Mouse (Mus musculus): Measurements from ENCODE around the gene Rprd1b.

Gene Rprd1b

DNA sequence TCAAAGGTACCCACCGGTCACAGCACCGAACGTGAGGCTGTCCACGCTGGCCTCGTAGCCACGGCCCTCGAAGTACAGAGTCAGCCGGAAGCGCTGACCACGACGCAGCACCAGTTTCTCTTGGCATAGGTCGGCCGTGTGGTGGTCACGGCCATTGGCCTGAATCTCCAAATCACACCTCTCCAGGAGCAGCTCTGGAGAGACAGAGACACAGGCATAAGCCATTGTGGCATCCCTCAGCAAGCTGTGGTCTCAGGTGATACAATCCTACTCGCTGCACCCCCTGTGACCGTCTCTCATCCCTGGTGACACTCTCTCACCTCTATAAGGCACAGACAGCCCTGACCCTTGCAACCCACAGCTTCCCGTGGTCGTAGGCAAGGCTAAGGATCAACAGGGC lies 114.7 kb downstream of the Rprd1b start:
- POLR2A ChIA-PET: interaction anchor here in 2 of 4 experiments (1.1 to 2.1 kb wide), 5 partner anchors 10 to 38 kb away, joined by 3 to 10 read pairs (median 4); no protein-coding TSS in a partner anchor
- CTCF ChIA-PET: interaction anchor here in 1 of 4 experiments (1.4 kb wide), 1 partner anchor 52 kb away, joined by 3 read pairs; no protein-coding TSS in a partner anchor

DNA sequence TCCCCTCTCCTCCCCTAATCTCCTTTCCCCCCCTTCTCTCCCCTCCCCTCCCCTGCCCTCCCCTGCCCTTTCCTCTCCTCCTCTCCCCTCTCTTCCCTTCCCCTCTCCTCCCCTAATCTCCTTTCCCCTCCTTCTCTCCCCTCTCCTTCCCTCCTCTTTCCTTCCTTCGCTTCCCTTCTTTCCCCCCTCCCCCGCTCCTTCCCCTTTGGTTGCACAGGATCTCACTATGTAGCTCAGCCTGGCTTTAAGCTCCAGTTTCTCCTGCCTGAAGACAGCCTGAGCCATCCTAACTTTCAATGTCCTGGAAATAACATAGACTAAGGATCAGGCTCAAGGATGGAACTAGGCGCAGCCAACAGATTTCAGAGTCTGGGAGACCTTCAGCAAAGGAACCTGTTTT lies 115.5 kb downstream of the Rprd1b start:
- ChIA-PET POLR2A (interaction anchor here in 2 of 4 experiments (1.1 to 2.1 kb wide), 6 partner anchors 9 to 44 kb away, joined by 3 to 10 read pairs (median 6); no protein-coding TSS in a partner anchor), CTCF (no interaction called here)

DNA sequence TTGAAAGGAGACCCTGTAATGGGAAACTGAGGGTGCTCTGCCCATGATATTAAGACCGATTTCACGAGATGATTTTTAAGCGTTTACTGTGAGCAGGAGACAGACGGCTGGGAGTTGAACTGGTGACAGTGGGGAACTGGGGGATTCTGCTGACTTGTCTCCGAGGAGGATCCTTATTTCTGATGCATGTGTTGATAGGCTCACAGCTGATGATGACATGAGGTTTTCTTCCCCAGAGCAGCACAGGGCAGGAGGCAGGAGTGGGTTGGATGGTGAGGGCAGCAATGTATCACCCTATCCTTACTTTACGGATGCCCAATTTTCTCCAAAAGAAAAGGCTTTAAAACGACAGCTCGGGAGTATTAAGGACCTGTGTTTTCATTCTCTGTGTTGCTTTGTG lies 116.0 kb downstream of the Rprd1b start:
- CTCF ChIA-PET: interaction anchor here in 1 of 4 experiments (0.6 to 0.7 kb wide), 2 partner anchors 9 to 523 kb away, joined by 3 to 5 read pairs; no protein-coding TSS in a partner anchor
- POLR2A ChIA-PET: interaction anchor here in 2 of 4 experiments (1.1 to 2.0 kb wide), 5 partner anchors 8 to 44 kb away, joined by 3 to 8 read pairs (median 5); no protein-coding TSS in a partner anchor

DNA sequence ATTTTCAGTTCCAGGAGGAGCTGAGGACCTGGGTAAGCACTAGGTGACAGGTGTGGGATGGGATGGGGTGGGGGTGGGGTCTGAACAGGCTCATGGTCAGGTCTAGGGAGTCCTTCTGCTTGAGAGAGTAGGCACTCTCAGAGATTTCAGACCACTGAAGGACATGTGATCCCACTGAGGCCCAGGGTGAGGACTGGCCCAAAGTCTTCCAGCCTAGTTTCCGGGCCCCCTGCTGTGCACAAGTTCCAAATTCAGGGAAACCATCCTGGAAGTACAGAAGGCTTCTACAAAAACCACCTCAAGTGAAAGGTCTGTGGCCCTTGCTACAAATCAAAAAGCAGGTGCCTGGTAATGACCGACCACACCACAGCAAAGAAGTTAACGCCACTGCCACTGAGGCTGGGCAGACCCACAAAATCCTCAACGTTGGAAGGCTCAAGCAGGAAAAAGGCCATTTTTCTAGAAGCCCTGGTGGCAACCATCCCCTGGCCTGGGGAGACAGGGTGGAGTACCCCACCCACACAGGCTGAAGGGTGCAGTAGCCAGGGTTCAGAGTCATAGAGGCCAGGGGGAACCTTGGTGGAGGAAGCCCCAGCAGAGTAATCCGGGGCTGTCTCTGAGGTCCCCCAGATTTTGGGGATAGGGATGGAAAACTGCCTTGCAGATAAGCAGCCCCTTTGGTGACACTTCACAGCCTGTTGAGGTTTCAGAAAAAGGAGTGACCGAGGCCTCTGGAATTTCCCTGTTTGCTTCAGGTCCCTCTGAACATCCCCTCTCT lies 116.6 kb downstream of the Rprd1b start:
- ChIA-PET CTCF (interaction anchor here in 2 of 4 experiments (0.6 to 1.2 kb wide), 5 partner anchors 10 to 522 kb away, joined by 3 to 8 read pairs (median 3); no protein-coding TSS in a partner anchor), POLR2A (interaction anchor here in 3 of 4 experiments (0.5 to 2.0 kb wide), 7 partner anchors 8 to 1226 kb away, joined by 3 to 8 read pairs (median 4); no protein-coding TSS in a partner anchor)

- ChIA-PET POLR2A (interaction anchor here in 1 of 4 experiments (0.8 kb wide), 1 partner anchor 8 kb away, joined by 3 read pairs; no protein-coding TSS in a partner anchor), CTCF (interaction anchor here in 3 of 4 experiments (0.6 to 1.2 kb wide), 14 partner anchors 9 to 139 kb away, joined by 3 to 8 read pairs (median 3); no protein-coding TSS in a partner anchor)
These were observed 117.3 kb downstream of the Rprd1b start for GRCm38 (mm10) chr2:158145528-158146065.

GRCm38 (mm10) chr2:158146223-158146622 lies 117.9 kb downstream of the Rprd1b start, which contains the start of gene Tgm2:
TSS of gene Tgm2 (minus strand) at chr2:158146436.
- ChIA-PET POLR2A (interaction anchor here in 1 of 4 experiments (0.5 kb wide), 1 partner anchor 201 kb away, joined by 4 read pairs; no protein-coding TSS in a partner anchor), CTCF (interaction anchor here in 3 of 4 experiments (0.6 to 1.2 kb wide), 15 partner anchors 8 to 139 kb away, joined by 3 to 8 read pairs (median 3); no protein-coding TSS in a partner anchor)

DNA sequence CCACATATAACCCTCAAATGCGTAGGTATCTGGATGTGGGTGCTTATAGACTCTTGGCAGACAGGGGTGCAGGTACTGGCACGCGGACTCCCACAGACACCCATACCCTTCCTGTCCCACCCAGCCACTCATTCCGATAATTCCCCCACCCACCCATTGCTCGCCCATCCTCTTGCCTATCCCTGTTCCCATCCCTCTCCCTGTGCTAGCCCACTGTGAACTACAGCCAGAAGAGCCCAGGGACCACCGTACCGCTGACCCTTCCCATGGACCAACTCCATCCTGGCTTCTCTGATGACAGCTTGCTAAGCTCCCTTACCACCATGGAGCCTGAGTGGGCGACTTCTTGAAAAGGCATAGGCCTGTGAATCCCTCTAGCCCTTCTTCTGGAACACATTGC lies 118.7 kb downstream of the Rprd1b start:
- CTCF ChIA-PET: no interaction called here
- POLR2A ChIA-PET: no interaction called here

DNA sequence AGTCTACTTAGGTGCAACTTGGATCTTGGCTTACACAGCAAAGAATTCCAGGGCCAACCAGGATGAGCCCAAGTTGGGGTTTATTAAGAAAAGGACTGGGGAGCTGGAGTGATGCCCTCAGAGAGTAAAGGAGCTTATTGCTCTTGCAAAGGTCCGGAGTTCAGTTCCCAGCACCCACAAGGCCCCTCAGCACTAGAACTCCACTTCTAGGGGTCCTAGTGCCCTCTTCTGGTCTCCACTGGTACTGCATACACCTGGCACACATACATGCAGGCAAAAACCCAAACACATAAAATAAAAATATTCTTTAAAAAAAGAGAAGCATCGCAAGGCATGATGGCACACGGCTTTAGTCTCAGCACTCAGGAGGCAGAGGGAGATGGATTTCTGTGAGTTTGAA lies 122.8 kb downstream of the Rprd1b start:
- CTCF ChIA-PET: interaction anchor here in 3 of 4 experiments (0.5 to 5.5 kb wide), 10 partner anchors 28 to 1383 kb away, joined by 3 to 78 read pairs (median 9); no protein-coding TSS in a partner anchor
- POLR2A ChIA-PET: interaction anchor here (0.7 to 7.1 kb wide), 11 partner anchors 15 to 554 kb away, joined by 3 to 204 read pairs (median 12); no protein-coding TSS in a partner anchor

- CTCF ChIA-PET: interaction anchor here (0.6 to 5.5 kb wide), 24 partner anchors 9 to 1312 kb away, joined by 3 to 78 read pairs (median 6); no protein-coding TSS in a partner anchor
- POLR2A ChIA-PET: interaction anchor here (0.5 to 7.1 kb wide), 70 partner anchors 7 to 1953 kb away, joined by 3 to 204 read pairs (median 5); partner anchors contain the start of genes Rbl1 (in 1 of the 4), Rprd1b (in 1 of the 4) and Tti1 (in 1 of the 4)
These were observed 124.5 kb downstream of the Rprd1b start for GRCm38 (mm10) chr2:158152685-158153309.

DNA sequence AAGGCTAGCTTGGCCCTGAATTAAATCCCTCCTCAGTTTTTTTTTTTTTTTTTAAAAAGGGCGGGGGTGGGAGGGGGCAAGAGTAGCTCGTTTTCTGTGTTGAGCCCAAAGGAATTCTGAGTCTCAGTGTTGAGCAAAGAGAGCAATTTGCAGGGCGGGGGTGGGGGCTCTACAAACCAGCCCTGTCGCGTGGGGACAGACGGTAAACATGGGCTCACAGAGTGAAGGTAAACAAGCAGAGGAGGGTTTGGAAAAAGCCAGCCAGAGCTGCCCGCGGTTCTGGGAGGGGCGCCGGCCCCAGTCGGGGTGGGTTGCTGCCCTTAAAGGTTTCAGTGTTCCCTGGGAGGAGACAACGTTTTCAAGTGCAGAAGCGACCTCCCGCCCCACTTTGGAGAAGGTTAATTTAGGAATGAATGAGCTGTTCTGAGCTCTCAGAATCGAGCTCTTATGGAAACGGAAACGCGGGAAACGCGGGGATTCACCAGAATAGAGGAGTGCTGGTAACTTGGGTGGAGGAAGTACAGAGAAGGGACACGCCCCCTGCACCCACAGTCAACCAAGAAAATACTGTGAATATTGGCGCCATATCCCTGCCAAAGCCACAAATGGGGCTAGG lies 125.5 kb downstream of the Rprd1b start:
- CTCF ChIA-PET: interaction anchor here (0.6 to 5.5 kb wide), 39 partner anchors 8 to 1734 kb away, joined by 3 to 78 read pairs (median 4); partner anchors contain the start of gene Tgm2 (in 1 of the 4)
- POLR2A ChIA-PET: interaction anchor here (0.6 to 7.1 kb wide), 100 partner anchors 8 to 1937 kb away, joined by 3 to 204 read pairs (median 4); partner anchors contain the start of genes Rprd1b (in 2 of the 4), Tti1 (in 2 of the 4), Ctnnbl1 (in 1 of the 4) and Mroh8 (in 1 of the 4)

DNA sequence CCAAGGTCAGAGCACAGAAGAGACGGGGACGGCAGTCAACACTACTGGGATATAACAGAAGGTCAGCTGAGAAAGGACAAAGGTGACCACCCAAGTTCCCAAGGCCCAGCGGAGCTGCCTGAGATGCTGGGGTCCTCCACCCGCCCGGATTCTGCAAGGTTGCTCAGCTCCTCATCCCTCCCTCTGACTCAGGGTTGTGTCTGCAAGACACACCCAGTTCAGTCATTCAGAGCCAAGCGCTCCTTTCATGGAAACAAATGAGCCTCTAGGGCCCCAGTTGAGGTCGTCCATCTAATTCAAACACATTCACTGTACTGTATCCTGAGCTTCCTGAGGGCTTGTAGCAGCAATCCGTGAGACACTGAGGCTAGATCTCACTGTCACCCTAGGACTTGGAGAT lies 126.3 kb downstream of the Rprd1b start:
- ChIA-PET CTCF (interaction anchor here (0.6 to 5.5 kb wide), 22 partner anchors 9 to 696 kb away, joined by 3 to 78 read pairs (median 4); partner anchors contain the start of gene Tgm2 (in 1 of the 4)), POLR2A (interaction anchor here (0.5 to 7.1 kb wide), 64 partner anchors 8 to 1938 kb away, joined by 3 to 204 read pairs (median 4); partner anchors contain the start of genes Rprd1b (in 2 of the 4), Tti1 (in 2 of the 4), Ralgapb (in 1 of the 4) and Snhg11 (in 1 of the 4))

DNA sequence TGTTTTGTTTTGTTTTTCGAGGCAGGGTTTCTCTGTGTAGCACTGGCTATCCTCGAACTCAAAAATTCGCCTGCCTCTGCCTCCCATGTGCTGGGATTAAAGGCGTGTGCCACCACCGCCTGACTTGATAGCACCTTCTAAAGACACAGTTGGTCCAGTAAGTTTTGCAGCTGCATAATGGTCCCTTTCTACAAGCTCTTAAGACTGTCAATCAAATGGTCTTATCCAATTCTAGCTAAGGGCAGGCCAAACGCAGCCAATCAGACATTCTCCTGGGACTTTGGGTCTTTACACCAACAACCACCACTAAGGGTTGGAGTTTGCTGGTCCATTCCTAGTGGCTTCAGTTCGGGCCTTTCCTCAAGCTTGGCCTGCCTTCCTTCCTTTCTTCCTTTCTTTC lies 126.8 kb downstream of the Rprd1b start:
- ChIA-PET CTCF (interaction anchor here in 3 of 4 experiments (0.6 to 5.5 kb wide), 13 partner anchors 9 to 498 kb away, joined by 3 to 78 read pairs (median 3); partner anchors contain the start of gene Tgm2 (in 2 of the 3)), POLR2A (interaction anchor here in 3 of 4 experiments (0.5 to 7.1 kb wide), 48 partner anchors 8 to 900 kb away, joined by 3 to 204 read pairs (median 4); partner anchors contain the start of genes Ralgapb (in 1 of the 3), Rprd1b (in 1 of the 3), Snhg11 (in 1 of the 3) and Tti1 (in 1 of the 3))

- CTCF ChIA-PET: interaction anchor here (0.6 to 5.5 kb wide), 11 partner anchors 9 to 1825 kb away, joined by 3 to 78 read pairs (median 3); partner anchors contain the start of gene Tgm2 (in 2 of the 4)
- POLR2A ChIA-PET: interaction anchor here in 3 of 4 experiments (0.6 to 7.1 kb wide), 26 partner anchors 10 to 560 kb away, joined by 3 to 204 read pairs (median 5); partner anchors contain the start of gene Ralgapb (in 1 of the 3)
These were observed 127.3 kb downstream of the Rprd1b start for GRCm38 (mm10) chr2:158155615-158156014.

GRCm38 (mm10) chr2:158156487-158156886 lies 128.2 kb downstream of the Rprd1b start:
- ChIA-PET CTCF (interaction anchor here in 1 of 4 experiments (0.5 kb wide), 1 partner anchor 22 kb away, joined by 3 read pairs; no protein-coding TSS in a partner anchor), POLR2A (interaction anchor here in 2 of 4 experiments (0.7 to 7.1 kb wide), 8 partner anchors 23 to 560 kb away, joined by 3 to 204 read pairs (median 3); no protein-coding TSS in a partner anchor)

DNA sequence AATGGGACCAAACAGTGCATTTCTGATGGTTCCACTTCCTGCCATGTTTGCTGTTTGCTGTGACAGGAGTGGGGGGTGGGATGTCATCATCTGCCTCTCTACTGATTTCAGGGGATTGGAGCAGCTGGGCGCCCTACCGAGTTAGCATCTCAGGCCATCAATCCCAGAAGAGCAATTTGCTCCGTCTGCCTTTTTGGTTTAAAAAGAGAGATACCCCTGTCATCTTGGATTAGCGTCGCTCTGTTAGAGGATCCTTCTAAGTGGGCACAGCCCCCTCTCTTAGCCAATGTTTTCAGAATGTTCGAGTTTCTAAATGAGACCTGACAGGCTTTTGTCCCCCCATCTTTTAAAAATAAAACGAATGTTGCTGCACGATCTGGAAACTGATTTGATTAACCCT lies 129.4 kb downstream of the Rprd1b start:
- CTCF ChIA-PET: no interaction called here

GRCm38 (mm10) chr2:158159376-158160235 lies 131.3 kb downstream of the Rprd1b start:
- CTCF ChIA-PET: interaction anchor here in 3 of 4 experiments (0.5 to 2.3 kb wide), 4 partner anchors 21 to 195 kb away, joined by 3 to 8 read pairs (median 5); no protein-coding TSS in a partner anchor

More for the DNA sequence above, 129.4 kb downstream of the Rprd1b start:
- POLR2A ChIA-PET: interaction anchor here in 2 of 4 experiments (0.5 to 7.1 kb wide), 2 partner anchors 19 to 22 kb away, joined by 4 to 204 read pairs; no protein-coding TSS in a partner anchor

More at GRCm38 (mm10) chr2:158159376-158160235, 131.3 kb downstream of the Rprd1b start:
- POLR2A ChIA-PET: interaction anchor here in 3 of 4 experiments (1.0 to 1.8 kb wide), 8 partner anchors 7 to 36 kb away, joined by 3 to 6 read pairs (median 4); no protein-coding TSS in a partner anchor

Data from embryonic stem cell, embryonic (primary cell).